Mouse (Mus musculus) embryo, embryonic 9.5 days (tissue): ENCODE measurements around the gene Dpp6.

Experiments
- DNase-seq: peaks from one replicate; pipeline ENCODE4 v3.0.0-alpha.2; 2017; ENCODE audit errors: extremely low spot score

Dpp6 gene

GRCm38 (mm10) chr5:27659019-27659418, 842.0 kb downstream of the Dpp6 start:
- DNase-seq = no peak

- no peak for DNase-seq
These were observed 842.8 kb downstream of the Dpp6 start for GRCm38 (mm10) chr5:27659781-27660180.

GRCm38 (mm10) chr5:27664111-27664510, 847.1 kb downstream of the Dpp6 start:
- DNase-seq = no peak

- no peak for DNase-seq
These were observed 854.5 kb downstream of the Dpp6 start for GRCm38 (mm10) chr5:27671487-27671886.

GRCm38 (mm10) chr5:27677247-27677666, 860.3 kb downstream of the Dpp6 start:
- peak; percentile 14 for DNase-seq

GRCm38 (mm10) chr5:27679151-27679550, 862.1 kb downstream of the Dpp6 start:
- no peak for DNase-seq

GRCm38 (mm10) chr5:27680476-27680875, 863.5 kb downstream of the Dpp6 start:
- no peak for DNase-seq

GRCm38 (mm10) chr5:27685162-27685561, 868.2 kb downstream of the Dpp6 start:
- no peak for DNase-seq

- DNase-seq = no peak
These were observed 868.9 kb downstream of the Dpp6 start for GRCm38 (mm10) chr5:27685923-27686322.

- no peak for DNase-seq
These were observed 870.3 kb downstream of the Dpp6 start for GRCm38 (mm10) chr5:27687311-27687710.

GRCm38 (mm10) chr5:27702482-27702881, 885.5 kb downstream of the Dpp6 start:
- no peak for DNase-seq

- DNase-seq = no peak
These were observed 888.0 kb downstream of the Dpp6 start for GRCm38 (mm10) chr5:27705020-27705419.

- DNase-seq = no peak
These were observed 889.5 kb downstream of the Dpp6 start for GRCm38 (mm10) chr5:27706551-27706950.

- no peak for DNase-seq
These were observed 890.3 kb downstream of the Dpp6 start for GRCm38 (mm10) chr5:27707283-27707682.

- DNase-seq = peak; percentile 9
These were observed 891.2 kb downstream of the Dpp6 start for GRCm38 (mm10) chr5:27708209-27708608.

- DNase-seq = no peak
These were observed 894.6 kb downstream of the Dpp6 start for GRCm38 (mm10) chr5:27711461-27712192.

GRCm38 (mm10) chr5:27714356-27714755, 897.4 kb downstream of the Dpp6 start:
- no peak for DNase-seq

- no peak for DNase-seq
These were observed 899.0 kb downstream of the Dpp6 start for GRCm38 (mm10) chr5:27716026-27716425.

GRCm38 (mm10) chr5:27717301-27717700, 900.3 kb downstream of the Dpp6 start:
- no peak for DNase-seq

- DNase-seq = no peak
These were observed 902.3 kb downstream of the Dpp6 start for GRCm38 (mm10) chr5:27719311-27719710.

- no peak for DNase-seq
These were observed 907.5 kb downstream of the Dpp6 start for GRCm38 (mm10) chr5:27724460-27724859.

- DNase-seq = no peak
These were observed 913.7 kb downstream of the Dpp6 start for GRCm38 (mm10) chr5:27730666-27731065.

GRCm38 (mm10) chr5:27731392-27731791, 914.4 kb downstream of the Dpp6 start:
- no peak for DNase-seq
